Mouse (Mus musculus) CH12.LX (cell line): ENCODE measurements at regions not wholly inside any gene's neighbourhood (a gene's known extent, or its start where the extent isn't known, plus 50 kb on each side); places are given as distances from the start of the nearest gene placed in this dataset.

ENCODE experiments used
- DNase-seq: peaks from one replicate; pipeline ENCODE4 v3.0.0-alpha.2; 2013; ENCODE audit errors: extremely low read depth
- H3K27ac ChIP-seq: 2 replicates; pipeline ENCODE4 v1.5.1; 2012; ENCODE audit warnings: low read depth, mild to moderate bottlenecking, control low read depth, moderate library complexity; ENCODE audit not compliant: insufficient read depth
- H3K27me3 ChIP-seq: replicated peaks from 2 replicates; pipeline ENCODE3; 2012; ENCODE audit warnings: inconsistent platforms
- H3K36me3 ChIP-seq, 2 experiments: replicated peaks in 1 of 2; 2 replicates each; pipeline versions ENCODE3 to v1.6.1; 2012; ENCODE audit warnings: inconsistent platforms in 1 of 2, low read length in 1 of 2, mild to moderate bottlenecking in 1 of 2, mixed read lengths in 1 of 2, moderate library complexity in 1 of 2; ENCODE audit not compliant: control insufficient read depth in 1 of 2, insufficient read depth in 1 of 2
- H3K4me1 ChIP-seq, 2 experiments: 2 replicates each; pipeline ENCODE4 v1.6.1; 2012; ENCODE audit warnings: inconsistent platforms in 1 of 2, moderate library complexity in 1 of 2; ENCODE audit not compliant: insufficient read depth in 2 of 2, control insufficient read depth in 1 of 2
- H3K4me2 ChIP-seq: 2 replicates; pipeline ENCODE4 v1.6.1; 2012; ENCODE audit warnings: low read depth, mild to moderate bottlenecking, control low read depth; ENCODE audit not compliant: poor library complexity, insufficient read depth, severe bottlenecking
- H3K4me3 ChIP-seq, 3 experiments: fragments of 150-350 bp in 1 of 3; sonication (generic) in 1 of 3; replicated peaks in 1 of 3; 2 replicates each; pipeline versions ENCODE3 to v1.5.1; 2011 to 2012; ENCODE audit warnings: low read depth in 2 of 3, low read length in 2 of 3, mild to moderate bottlenecking in 2 of 3, moderate library complexity in 2 of 3, control low read depth in 1 of 3, improper control_type of control experiment in 1 of 3, inconsistent platforms in 1 of 3, mixed read lengths in 1 of 3; ENCODE audit not compliant: poor library complexity in 1 of 3
- H3K79me2 ChIP-seq: replicated peaks from 2 replicates; pipeline ENCODE4 v1.6.1; 2012; ENCODE audit warnings: mild to moderate bottlenecking, moderate library complexity; ENCODE audit not compliant: control insufficient read depth, poor library complexity, insufficient read depth, severe bottlenecking; ENCODE audit errors: extremely low read depth
- H3K9ac ChIP-seq: 2 replicates; pipeline ENCODE4 v1.6.1; 2012; ENCODE audit warnings: low read depth, mild to moderate bottlenecking, control low read depth, moderate library complexity; ENCODE audit not compliant: insufficient read depth
- H3K9me3 ChIP-seq: replicated peaks from 2 replicates; pipeline ENCODE3; 2012; ENCODE audit warnings: low read length, inconsistent platforms, mixed read lengths
- BHLHE40 ChIP-seq: IDR thresholded peaks from 2 replicates; pipeline ENCODE4 v1.6.1; 2011; ENCODE audit warnings: mild to moderate bottlenecking, low read depth, low read length, improper control_type of control experiment
- CHD1 ChIP-seq: IDR thresholded peaks from 2 replicates; pipeline ENCODE4 v1.6.1; 2012; ENCODE audit warnings: low read depth, low read length, improper control_type of control experiment, inconsistent platforms
- CTCF ChIP-seq, 2 experiments: IDR thresholded peaks in 1 of 2; conservative IDR thresholded peaks in 1 of 2; 2 replicates each; pipeline ENCODE4 v1.5.1; 2011 to 2012; ENCODE audit warnings: low read depth in 2 of 2, low read length in 2 of 2, improper control_type of control experiment in 1 of 2, inconsistent platforms in 1 of 2, mild to moderate bottlenecking in 1 of 2, moderate library complexity in 1 of 2
- ELF1 ChIP-seq: IDR thresholded peaks from 2 replicates; pipeline ENCODE4 v1.6.1; 2014; ENCODE audit warnings: low read depth, mild to moderate bottlenecking, inconsistent platforms, low read length, improper control_type of control experiment
- EP300 ChIP-seq: IDR thresholded peaks from 2 replicates; pipeline ENCODE4 v1.6.1; 2011; ENCODE audit warnings: low read length, improper control_type of control experiment
- GABPA ChIP-seq: IDR thresholded peaks from 2 replicates; pipeline ENCODE4 v1.6.1; 2012; ENCODE audit warnings: low read depth, low read length, improper control_type of control experiment, inconsistent platforms; ENCODE audit not compliant: insufficient replicate concordance
- KAT2A ChIP-seq: IDR thresholded peaks from 2 replicates; pipeline ENCODE4 v1.6.1; 2012; ENCODE audit warnings: low read length, improper control_type of control experiment, inconsistent platforms; ENCODE audit not compliant: insufficient replicate concordance
- MAX ChIP-seq: IDR thresholded peaks from 2 replicates; pipeline ENCODE4 v1.6.1; 2011; ENCODE audit warnings: low read length, improper control_type of control experiment
- MAZ ChIP-seq: IDR thresholded peaks from 2 replicates; pipeline ENCODE4 v1.6.1; 2012; ENCODE audit warnings: low read depth, mild to moderate bottlenecking, inconsistent platforms, low read length, improper control_type of control experiment, moderate library complexity
- NELFE ChIP-seq: IDR thresholded peaks from 2 replicates; pipeline ENCODE4 v1.6.1; 2011; ENCODE audit warnings: low read depth, low read length, improper control_type of control experiment
- NRF1 ChIP-seq: IDR thresholded peaks from 2 replicates; pipeline ENCODE4 v1.6.1; 2014; ENCODE audit warnings: low read depth, mild to moderate bottlenecking, inconsistent platforms, low read length, improper control_type of control experiment, moderate library complexity
- RCOR1 ChIP-seq: conservative IDR thresholded peaks from 2 replicates; pipeline ENCODE4 v1.6.1; 2012; ENCODE audit warnings: low read depth, mild to moderate bottlenecking, inconsistent platforms, low read length, improper control_type of control experiment
- SMC3 ChIP-seq: IDR thresholded peaks from 2 replicates; pipeline ENCODE4 v1.6.1; 2011; ENCODE audit warnings: low read depth, low read length, improper control_type of control experiment
- UBTF ChIP-seq: IDR thresholded peaks from 2 replicates; pipeline ENCODE4 v1.6.1; 2012; ENCODE audit warnings: low read depth, mild to moderate bottlenecking, inconsistent platforms, low read length, improper control_type of control experiment, moderate library complexity
- USF1 ChIP-seq: IDR thresholded peaks from 2 replicates; pipeline ENCODE4 v1.6.1; 2014; ENCODE audit warnings: low read depth, mild to moderate bottlenecking, inconsistent platforms, low read length, improper control_type of control experiment
- ZC3H11A ChIP-seq: IDR thresholded peaks from 2 replicates; pipeline ENCODE4 v1.6.1; 2012; ENCODE audit warnings: low read depth, mild to moderate bottlenecking, inconsistent platforms, low read length, improper control_type of control experiment
- dilution Hi-C: fragments of 300-500 bp; cut with MboI; formaldehyde crosslinking; loops from 2 replicates; pipeline ENCODE4 v1.14.3; 2020; ENCODE audit warnings: low sequenced_read_pairs; ENCODE audit not compliant: extremely low pct_unique_long_range_greater_than_20kb, extremely low pct_ligation_motif_present
- in situ Hi-C: fragments of 300-500 bp; cut with MboI; formaldehyde crosslinking; loops from 3 replicates; pipeline ENCODE4 v1.14.3; 2019; ENCODE audit warnings: low sequenced_read_pairs, low pct_ligation_motif_present, low pct_unique_long_range_greater_than_20kb, mixed read lengths

GRCm38 (mm10) chr15:28864101-28864500, 660.5 kb downstream of the Dnah5 start:
- H3K79me2 ChIP-seq = no peaks in the 10 kb centered on the region
- H3K4me2 ChIP-seq = no peak overlapping the region
- no peak for TF ChIP-seq RCOR1
- no peak for TF ChIP-seq MAZ
- no peak for TF ChIP-seq NELFE
- TF ChIP-seq KAT2A = no peak
- TF ChIP-seq GABPA = no peak
- no peak for TF ChIP-seq EP300
- no peak for TF ChIP-seq ELF1
- no peak for TF ChIP-seq UBTF
- TF ChIP-seq SMC3 = no peak
- TF ChIP-seq ZC3H11A = no peak
- no peak for TF ChIP-seq CTCF (conservative IDR thresholded peaks at IDR 0.05 in 1 of 2, IDR thresholded peaks at IDR 0.05 in 1 of 2; ENCODE audit: low read depth in 2 of 2, low read length in 2 of 2)
- TF ChIP-seq CHD1 = no peak
- no peaks in the 10 kb centered on the region for H3K27me3 ChIP-seq
- H3K27ac ChIP-seq = no peak overlapping the region
- no peak overlapping the region for H3K9ac ChIP-seq
- H3K36me3 ChIP-seq = no peaks in the 10 kb centered on the region
- no peak overlapping the region for H3K4me3 ChIP-seq
- H3K4me1 ChIP-seq = no peaks in the 10 kb centered on the region
- DNase-seq = no peak
- dilution Hi-C loops = no loop called here
- H3K9me3 ChIP-seq = peaks cover 44% of the 10 kb centered on the region
- in situ Hi-C loops = no loop called here

GRCm38 (mm10) chr15:28864913-28865312, 661.4 kb downstream of the Dnah5 start:
- no peak for TF ChIP-seq USF1
- no peak for TF ChIP-seq BHLHE40
- TF ChIP-seq NELFE = no peak
- dilution Hi-C loops = no loop called here
- no peak overlapping the region for H3K4me3 ChIP-seq
- in situ Hi-C loops = no loop called here
- no peak overlapping the region for H3K27ac ChIP-seq
- no peaks in the 10 kb centered on the region for H3K79me2 ChIP-seq
- no peaks in the 10 kb centered on the region for H3K4me1 ChIP-seq
- no peak overlapping the region for H3K9ac ChIP-seq
- peaks cover 44% of the 10 kb centered on the region for H3K9me3 ChIP-seq
- DNase-seq = no peak
- no peaks in the 10 kb centered on the region for H3K36me3 ChIP-seq
- H3K4me2 ChIP-seq = no peak overlapping the region
- H3K27me3 ChIP-seq = no peaks in the 10 kb centered on the region

- no peaks in the 10 kb centered on the region for H3K36me3 ChIP-seq
- dilution Hi-C loops = no loop called here
These were observed 669.4 kb downstream of the Dnah5 start for GRCm38 (mm10) chr15:28873001-28873400.

More at GRCm38 (mm10) chr15:28873001-28873400, 669.4 kb downstream of the Dnah5 start:
- Histone ChIP-seq H3K9me3 (peaks cover 49% of the 10 kb centered on the region), H3K4me1 (no peaks in the 10 kb centered on the region), H3K9ac (no peak overlapping the region), H3K27me3 (no peaks in the 10 kb centered on the region), H3K27ac (no peak overlapping the region), H3K79me2 (no peaks in the 10 kb centered on the region), H3K4me2 (no peak overlapping the region), H3K4me3 (no peak overlapping the region)
- TF ChIP-seq NRF1 (no peak), SMC3 (no peak), MAX (no peak), NELFE (no peak), UBTF (no peak)
- in situ Hi-C loops = no loop called here
- no peak for DNase-seq
